Mouse (Mus musculus) brown adipose tissue, adult 24 weeks (tissue): ENCODE measurements around the gene H3f3a. TPM values are rescaled to one million over a fixed set of nuclear protein-coding genes. Genes with fewer than 3 reads are reported as not detected.

ENCODE experiments used
- H3K27ac ChIP-seq: fragments of 200-500 bp; replicated peaks from 2 replicates; pipeline ENCODE4 v1.5.1; 2012; ENCODE audit warnings: low read depth, mild to moderate bottlenecking, low read length
- H3K4me1 ChIP-seq: fragments of 200-500 bp; 2 replicates; pipeline ENCODE4 v1.6.1; 2012; ENCODE audit warnings: low read length, mixed read lengths; ENCODE audit not compliant: control insufficient read depth, insufficient read depth, insufficient read length
- H3K4me3 ChIP-seq: fragments of 200-500 bp; 2 replicates; pipeline ENCODE4 v1.5.1; 2012; ENCODE audit warnings: low read depth, mild to moderate bottlenecking, low read length, moderate library complexity; ENCODE audit not compliant: insufficient read depth
- polyA plus RNA-seq: library from polyadenylated mRNA; stranded (reverse); fragments of >200 nt; gene quantifications from 2 replicates; pipeline ENCODE4 v1.2.4, GENCODE M21; 2012; ENCODE audit not compliant: missing spikeins, insufficient read depth, insufficient read length

H3f3a gene
- polyA plus RNA-seq, 1 experiment = 419 TPM

DNA sequence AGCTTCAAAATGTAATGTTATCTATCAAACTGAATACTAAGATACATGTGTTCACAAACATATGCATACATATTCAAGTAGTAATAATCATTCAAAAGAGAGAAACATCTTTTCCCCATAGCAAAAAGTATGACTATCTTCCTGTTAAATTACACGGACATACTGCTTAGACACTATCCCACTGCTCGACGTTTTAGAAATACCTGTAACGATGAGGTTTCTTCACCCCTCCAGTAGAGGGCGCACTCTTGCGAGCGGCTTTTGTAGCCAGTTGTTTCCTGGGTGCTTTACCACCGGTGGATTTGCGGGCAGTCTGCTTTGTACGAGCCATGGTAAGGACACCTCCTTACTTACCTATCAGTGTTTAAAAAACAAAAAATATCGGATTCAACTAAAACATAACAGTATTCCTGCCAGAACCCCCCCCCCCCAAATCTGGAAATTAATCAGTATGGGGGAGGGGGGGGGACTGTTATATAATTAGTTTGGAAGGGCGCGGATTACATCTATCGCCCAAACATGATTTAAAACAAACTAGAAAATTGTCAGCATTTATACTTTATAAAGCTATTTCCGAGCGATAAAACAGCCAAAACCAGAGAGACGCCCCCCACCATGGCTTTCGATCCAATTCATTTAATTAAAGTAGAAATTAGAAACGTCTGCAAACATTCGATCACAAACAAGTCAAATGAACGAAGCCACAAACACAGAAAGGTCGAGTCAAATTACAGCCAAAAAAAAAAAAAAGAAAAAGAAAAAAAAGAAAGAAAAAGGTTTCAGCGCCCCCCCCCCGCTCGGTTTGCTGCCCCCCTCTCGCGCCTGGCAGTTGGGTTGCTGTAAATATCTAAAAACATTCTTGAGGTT, 1.9 kb downstream of the H3f3a start:
- Histone ChIP-seq H3K4me1 (peaks cover 4% of the 10 kb centered on the region), H3K4me3 (peak overlapping the region; percentile 100)

DNA sequence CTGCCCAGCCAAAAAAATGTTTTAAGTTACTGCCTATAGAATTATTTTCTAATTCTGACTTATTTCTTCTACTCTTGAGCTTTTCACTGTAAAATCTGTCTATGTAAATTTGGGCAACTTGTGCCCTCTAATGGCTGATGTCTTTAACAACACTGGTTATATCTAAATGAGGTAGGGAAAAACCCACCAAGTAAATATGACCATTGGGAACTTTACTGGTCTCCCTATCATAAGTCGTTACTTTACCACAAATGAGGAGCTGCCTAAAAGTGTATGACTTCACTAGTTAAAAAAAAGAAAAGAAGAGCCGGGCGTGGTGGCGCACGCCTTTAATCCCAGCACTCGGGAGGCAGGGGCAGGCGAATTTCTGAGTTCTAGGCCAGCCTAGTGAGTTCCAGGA, 2.8 kb downstream of the H3f3a start:
- Histone ChIP-seq H3K27ac (no peak overlapping the region), H3K4me1 (peaks cover 4% of the 10 kb centered on the region), H3K4me3 (peak overlapping the region; percentile 17; the same call in 1 of the 2 replicates)

More for the DNA sequence above, 1.9 kb downstream of the H3f3a start:
- H3K27ac ChIP-seq = peak overlapping the region; percentile 77

GRCm38 (mm10) chr1:180808831-180809230, 4.9 kb downstream of the H3f3a start:
- peaks cover 4% of the 10 kb centered on the region for H3K4me1 ChIP-seq
- H3K4me3 ChIP-seq = no peak overlapping the region
- H3K27ac ChIP-seq = no peak overlapping the region

DNA sequence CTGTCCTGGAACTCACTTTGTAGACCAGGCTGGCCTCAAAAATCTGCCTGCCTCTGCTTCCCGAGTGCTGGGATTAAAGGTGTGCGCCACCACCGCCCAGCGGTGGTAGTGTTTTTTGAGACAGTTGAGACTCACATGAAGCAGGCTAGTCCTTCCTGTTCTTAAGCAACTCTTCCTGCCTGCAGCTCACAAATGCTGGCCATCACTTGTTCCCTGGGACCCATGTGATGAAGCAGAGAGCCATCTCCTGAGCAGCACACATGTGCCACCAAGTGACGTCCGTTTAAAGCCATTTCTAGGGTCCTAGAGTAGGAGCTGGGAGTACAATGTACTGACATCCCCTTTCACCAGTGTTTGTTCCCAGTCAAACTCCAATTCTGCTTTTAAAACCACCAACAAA, 9.9 kb downstream of the H3f3a start:
- Histone ChIP-seq H3K27ac (no peak overlapping the region), H3K4me3 (no peak overlapping the region), H3K4me1 (peaks cover under 1% of the 10 kb centered on the region)

- Histone ChIP-seq H3K4me3 (no peak overlapping the region), H3K27ac (no peak overlapping the region), H3K4me1 (no peaks in the 10 kb centered on the region)
Observed at GRCm38 (mm10) chr1:180801466-180801994, 12.2 kb downstream of the H3f3a start.

- no peaks in the 10 kb centered on the region for H3K4me1 ChIP-seq
- no peak overlapping the region for H3K27ac ChIP-seq
- no peak overlapping the region for H3K4me3 ChIP-seq
Observed at GRCm38 (mm10) chr1:180800814-180801213, 12.9 kb downstream of the H3f3a start.

- no peak overlapping the region for H3K4me3 ChIP-seq
- H3K27ac ChIP-seq = no peak overlapping the region
- H3K4me1 ChIP-seq = no peaks in the 10 kb centered on the region
Observed at GRCm38 (mm10) chr1:180800022-180800421, 13.7 kb downstream of the H3f3a start.

DNA sequence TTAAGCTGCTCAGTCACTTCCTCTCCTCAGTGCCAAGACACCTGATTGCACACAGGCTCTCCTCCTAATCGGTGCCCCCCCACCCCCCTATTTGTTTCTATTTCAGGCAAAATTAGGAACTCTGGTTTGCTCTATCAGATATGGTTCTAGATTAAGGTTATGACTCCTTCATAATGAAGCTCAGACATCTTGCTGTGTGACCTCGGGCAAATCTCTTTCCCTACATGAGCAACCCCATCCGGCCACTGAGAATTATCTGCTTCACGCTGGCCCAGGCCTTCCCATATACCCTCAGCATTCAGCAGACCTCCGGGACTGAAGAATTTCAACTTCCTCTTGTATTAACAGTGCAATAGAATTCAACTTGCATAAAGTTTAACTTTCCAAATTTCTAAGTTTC, 14.5 kb downstream of the H3f3a start:
- no peaks in the 10 kb centered on the region for H3K4me1 ChIP-seq
- H3K27ac ChIP-seq = no peak overlapping the region
- H3K4me3 ChIP-seq = no peak overlapping the region

GRCm38 (mm10) chr1:180798660-180799059, 15.1 kb downstream of the H3f3a start:
- Histone ChIP-seq H3K27ac (no peak overlapping the region), H3K4me3 (no peak overlapping the region), H3K4me1 (no peaks in the 10 kb centered on the region)

DNA sequence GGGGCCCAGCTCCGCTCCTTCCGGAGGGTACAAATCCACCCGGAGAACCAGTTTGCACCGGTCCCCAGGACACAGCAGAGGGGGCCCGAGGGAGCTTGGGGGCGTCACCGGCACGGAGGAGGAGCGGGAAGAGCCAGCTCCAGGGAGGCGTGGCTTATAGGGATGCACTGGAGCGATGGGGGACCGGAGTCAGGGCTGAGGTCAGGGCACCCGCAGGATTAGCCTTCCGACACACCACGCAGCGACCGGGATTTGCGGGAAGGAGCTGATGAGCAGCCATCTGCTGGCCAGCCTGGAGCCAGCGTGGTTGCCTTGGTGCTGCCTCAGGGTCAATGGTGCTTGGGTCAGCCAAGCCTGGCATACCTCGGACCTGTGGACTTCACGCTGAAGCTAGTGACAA, 19.6 kb downstream of the H3f3a start:
- H3K4me3 ChIP-seq = peak overlapping the region; percentile 41; the same call in 1 of the 2 replicates
- H3K4me1 ChIP-seq = no peaks in the 10 kb centered on the region
- H3K27ac ChIP-seq = no peak overlapping the region

DNA sequence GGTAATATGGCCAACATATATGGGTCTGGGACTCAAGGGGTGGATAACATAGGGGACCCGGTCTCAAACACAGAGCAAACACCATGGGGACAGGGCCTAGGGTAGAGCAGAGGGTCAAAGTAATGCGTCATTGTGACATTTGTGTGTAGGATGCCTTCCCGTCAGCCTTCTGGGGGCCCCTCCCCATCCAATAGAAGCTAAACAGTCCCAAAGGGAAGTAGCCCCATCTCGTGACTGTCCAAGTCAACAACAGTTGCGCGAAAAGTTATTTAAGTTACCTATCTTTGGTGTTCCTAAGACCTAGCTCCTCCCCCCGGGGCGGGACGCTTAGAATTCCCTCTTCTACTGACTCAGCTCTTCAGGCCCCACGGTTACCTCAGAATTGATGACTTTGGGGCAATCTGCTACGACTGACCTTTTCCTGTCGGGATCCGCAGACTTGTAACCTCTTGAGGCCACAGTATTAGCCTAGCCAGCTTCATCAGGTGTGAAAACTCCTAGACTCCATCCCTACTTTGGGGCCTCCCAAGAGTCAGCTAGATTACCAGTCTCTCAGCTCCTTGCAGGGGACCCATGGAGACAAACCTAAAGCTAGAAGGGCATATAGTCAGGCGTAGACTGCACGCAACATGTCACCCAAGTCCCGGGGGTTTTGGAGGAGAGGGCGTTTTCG, 20.2 kb downstream of the H3f3a start:
- Histone ChIP-seq H3K27ac (no peak overlapping the region), H3K4me3 (peak overlapping the region; percentile 41; the same call in 1 of the 2 replicates), H3K4me1 (no peaks in the 10 kb centered on the region)

GRCm38 (mm10) chr1:180792814-180793213, 20.9 kb downstream of the H3f3a start:
- Histone ChIP-seq H3K4me1 (no peaks in the 10 kb centered on the region), H3K27ac (no peak overlapping the region), H3K4me3 (no peak overlapping the region)

DNA sequence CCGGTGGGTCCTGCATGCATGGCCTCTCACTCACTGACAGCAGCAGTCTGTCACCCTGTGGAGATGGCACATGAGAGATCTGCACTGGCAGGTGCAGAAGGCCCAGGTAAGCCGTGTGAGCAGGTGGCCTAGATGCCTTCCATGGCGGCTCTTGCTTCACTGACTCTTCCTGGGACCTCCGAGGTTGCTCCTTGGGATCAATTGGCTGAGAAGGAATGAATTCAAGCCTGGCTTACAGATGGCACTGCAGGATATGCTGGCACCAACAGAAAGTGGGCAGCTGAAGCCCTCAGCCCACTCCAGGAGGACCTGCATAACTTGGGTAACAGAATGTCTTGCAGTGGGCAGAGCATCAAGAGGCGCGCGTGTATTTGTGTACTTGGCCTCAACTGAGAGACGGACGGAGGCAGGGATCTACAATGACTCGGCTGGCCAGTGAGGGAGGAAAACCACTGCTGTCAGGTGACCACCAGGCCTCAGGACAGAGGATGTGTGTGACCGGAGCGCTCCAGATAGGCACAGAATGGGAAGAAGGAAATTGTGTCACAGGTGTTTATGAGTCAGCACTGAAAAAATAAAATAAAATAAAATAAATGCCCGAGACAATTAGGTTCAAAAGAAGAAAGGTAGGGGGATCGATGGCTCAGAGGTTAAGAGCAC, 21.8 kb downstream of the H3f3a start:
- no peak overlapping the region for H3K4me3 ChIP-seq
- H3K4me1 ChIP-seq = no peaks in the 10 kb centered on the region
- H3K27ac ChIP-seq = no peak overlapping the region

DNA sequence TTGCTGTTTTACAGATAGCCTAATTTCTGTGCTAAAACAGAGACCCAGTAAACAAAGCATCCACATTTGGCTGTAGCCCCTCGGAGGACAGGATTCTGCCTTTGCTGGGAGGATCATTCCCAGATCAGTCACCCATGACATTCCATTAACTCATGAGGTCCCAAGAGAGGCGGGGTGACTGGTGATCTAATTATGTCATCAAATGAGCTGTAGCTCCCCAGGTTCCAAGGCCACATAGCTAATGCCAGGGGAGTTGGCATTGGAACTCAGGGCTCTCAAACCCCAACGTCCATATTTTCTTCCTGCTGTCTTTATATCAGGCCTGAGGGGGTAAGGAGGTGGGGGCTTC, 30.2 kb downstream of the H3f3a start:
- no peaks in the 10 kb centered on the region for H3K4me1 ChIP-seq
- no peak overlapping the region for H3K4me3 ChIP-seq
- H3K27ac ChIP-seq = no peak overlapping the region

- H3K27ac ChIP-seq = no peak overlapping the region
- H3K4me3 ChIP-seq = no peak overlapping the region
- H3K4me1 ChIP-seq = no peaks in the 10 kb centered on the region
Observed at GRCm38 (mm10) chr1:180782906-180783579, 30.7 kb downstream of the H3f3a start.
